Mouse (Mus musculus) thymus, postnatal 0 days (tissue): Measurements from ENCODE around the gene Tubg2. TPM values are rescaled to one million over a fixed set of nuclear protein-coding genes. Genes with fewer than 3 reads are reported as not detected.

Experiments used
- DNase-seq: peaks from one replicate; pipeline ENCODE4 v3.0.0-alpha.2; 2015; ENCODE audit warnings: low spot score
- polyA plus RNA-seq: library from polyadenylated mRNA; unstranded; fragments of >200 nt; fragmentation: Nextera tagmentation; extraction: Ambion mirVana; gene quantifications from 2 replicates; pipeline ENCODE4 v1.2.1, GENCODE M21; 2015

The Tubg2 gene
- polyA plus RNA-seq, 1 experiment from 2014 or later = 1.6 TPM

DNA sequence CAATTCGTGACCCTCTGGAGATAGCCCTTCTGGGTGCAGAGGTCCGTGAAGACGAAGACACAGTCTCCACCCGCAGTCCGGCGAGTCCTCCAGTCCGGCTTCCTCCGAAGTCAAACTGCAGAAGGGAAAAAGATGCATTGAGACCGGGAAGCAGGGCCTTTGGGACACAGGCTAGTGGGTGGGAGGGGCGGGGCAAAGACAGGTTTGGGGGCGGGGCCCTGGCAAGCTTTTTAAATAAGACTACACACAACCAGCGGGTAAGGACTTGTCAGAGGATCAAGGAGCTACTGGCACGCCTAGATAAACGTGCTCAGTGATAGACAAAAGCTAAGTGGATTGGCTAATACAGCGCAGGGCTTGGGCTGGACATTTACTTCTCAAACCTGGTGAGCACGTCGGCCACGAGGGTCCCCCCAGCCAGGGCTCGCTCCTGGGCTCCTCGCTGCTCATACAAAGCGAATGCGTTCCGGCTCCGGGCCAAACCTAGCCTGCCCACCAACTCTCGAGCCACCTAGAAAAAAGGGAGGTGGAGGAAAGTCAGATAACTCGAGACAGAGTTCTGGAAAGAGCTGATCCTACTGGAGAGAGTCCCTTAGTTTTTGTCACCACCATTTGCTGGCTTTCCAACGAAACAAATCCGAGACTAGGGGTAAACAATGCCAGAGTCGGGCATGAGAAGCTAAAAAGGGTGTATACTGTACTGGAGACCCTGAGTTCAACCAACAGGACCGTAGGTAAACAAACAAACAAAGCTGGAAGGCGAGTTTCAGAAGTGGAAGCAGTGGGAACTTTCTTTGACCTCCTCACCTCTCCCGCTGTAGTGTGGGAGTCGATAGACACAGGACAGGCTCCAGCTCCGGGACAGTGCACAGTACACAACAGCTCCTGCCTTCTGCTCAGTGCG is 9.2 kb downstream of the Tubg2 start:
- DNase-seq = no peak

- no peak for DNase-seq
These were observed 10.7 kb downstream of the Tubg2 start for GRCm38 (mm10) chr11:101166357-101166756.

DNA sequence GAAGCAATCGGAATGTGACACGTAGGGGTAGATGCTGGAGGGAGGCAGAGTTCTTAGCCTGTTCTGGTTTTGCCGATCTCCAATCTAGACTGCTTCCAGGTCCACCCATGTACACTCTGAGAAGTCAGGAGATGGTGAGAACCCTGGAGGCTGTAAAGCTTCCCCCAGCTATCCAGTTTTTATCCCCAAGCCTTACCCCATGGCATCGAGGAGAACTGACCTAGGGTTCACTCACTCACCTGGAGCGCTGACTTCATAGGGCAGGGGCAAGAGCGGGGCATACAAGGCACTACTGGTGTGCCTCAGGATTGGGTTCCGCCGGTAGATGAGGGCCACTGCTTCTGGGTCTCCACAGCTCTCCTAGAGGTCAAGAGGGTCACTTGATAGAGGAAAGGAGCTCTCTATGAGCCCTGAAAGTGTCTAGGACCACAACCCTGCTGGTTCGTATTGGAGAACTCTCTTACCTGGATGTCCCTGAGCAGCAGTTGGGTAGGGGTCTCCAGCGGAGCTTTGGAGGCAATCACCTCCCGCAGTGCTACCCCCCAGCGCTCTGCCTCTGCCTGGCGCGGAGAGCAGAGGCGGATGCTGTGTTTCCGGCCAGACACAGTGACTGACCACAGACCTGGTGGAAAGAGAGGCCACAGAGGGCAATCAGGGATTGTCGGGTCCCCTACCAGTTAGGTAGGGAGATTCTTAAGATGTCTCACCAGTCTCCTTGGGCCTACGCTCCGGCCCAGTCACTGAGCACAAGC is 11.7 kb downstream of the Tubg2 start:
- DNase-seq = no peak

DNA sequence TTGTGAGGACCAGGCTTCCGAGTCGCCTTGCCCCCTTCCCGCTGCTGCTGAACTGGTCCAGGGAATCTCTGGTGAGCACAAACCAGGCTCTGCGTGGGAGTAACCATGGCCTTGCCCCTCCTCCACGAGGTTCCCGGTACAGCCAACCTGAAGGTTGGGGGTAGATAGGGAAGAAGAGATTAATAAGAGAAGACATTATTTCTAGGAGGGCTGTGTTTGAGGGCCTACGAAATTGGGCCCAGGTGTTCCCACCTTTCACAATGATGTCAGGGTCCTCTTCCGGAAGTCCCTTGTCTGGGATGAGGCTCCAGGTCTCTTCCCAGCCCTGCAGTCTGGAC is 12.2 kb downstream of the Tubg2 start:
- DNase-seq = no peak

DNA sequence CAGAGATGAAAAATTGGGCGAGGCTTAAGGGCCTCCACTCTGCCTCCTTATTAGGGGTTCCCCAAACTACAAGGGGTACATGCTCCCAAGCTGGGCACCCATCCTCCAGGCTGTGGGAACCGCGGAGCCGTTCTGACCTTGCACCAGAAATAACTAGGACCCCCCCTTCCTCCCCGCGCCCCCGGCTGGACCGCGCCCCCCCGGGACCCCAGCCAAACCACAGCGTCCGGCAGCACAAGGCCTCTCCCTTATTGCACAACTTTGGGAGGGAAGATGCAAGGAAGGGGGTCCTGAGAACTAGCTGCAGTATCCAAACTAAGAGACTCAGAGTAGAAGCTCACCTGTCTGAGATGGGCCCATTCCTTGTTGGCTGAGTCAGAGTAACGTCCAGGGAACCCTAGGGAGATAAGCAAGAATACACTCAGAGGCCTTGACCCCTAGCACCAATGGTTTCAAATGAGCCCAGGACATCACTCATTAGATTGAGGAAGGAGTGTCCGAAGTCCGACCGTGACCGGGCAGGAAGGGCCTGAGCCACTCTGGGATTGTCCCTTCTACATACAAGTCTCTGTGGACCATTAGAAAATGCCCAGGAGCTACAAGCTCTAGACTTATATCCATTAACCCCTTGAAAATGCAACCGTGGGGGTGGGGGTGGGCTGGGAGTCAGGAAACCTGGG is 12.7 kb downstream of the Tubg2 start:
- no peak for DNase-seq

- DNase-seq = no peak
These were observed 13.8 kb downstream of the Tubg2 start for GRCm38 (mm10) chr11:101169301-101170107.

DNA sequence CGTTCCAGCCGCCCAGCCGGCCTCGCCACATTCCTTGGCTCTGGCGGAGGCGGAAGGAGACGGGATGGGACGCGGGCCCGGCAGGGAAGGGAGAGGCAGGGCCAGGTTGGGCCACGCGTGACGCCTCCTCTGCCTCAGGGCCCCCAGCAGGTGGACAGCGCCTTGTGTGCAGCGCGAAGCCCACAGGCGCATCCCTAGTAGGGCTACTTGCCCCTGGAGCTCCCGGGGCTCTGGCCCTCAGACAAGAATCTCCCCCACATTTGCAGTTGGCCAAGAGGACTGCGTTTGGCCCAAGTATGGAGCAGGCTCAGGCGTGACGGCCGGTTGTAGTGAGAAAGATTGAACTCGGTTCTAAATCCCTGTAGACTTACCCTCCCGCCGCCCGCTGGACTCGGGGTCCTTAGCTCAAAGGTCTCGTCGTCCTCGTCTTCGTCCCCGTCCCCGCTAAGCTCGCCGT is 14.7 kb downstream of the Tubg2 start, which contains the start of gene Cntnap1:
Cntnap1 (plus strand) TSS at position 170 of the 457 bp plus-strand sequence.
- DNase-seq = no peak

GRCm38 (mm10) chr11:101170811-101171610 is 15.3 kb downstream of the Tubg2 start, which contains the start of gene Plekhh3:
Gene Plekhh3, minus strand, starts transcription at chr11:101171351.
- DNase-seq = peak; percentile 85

DNA sequence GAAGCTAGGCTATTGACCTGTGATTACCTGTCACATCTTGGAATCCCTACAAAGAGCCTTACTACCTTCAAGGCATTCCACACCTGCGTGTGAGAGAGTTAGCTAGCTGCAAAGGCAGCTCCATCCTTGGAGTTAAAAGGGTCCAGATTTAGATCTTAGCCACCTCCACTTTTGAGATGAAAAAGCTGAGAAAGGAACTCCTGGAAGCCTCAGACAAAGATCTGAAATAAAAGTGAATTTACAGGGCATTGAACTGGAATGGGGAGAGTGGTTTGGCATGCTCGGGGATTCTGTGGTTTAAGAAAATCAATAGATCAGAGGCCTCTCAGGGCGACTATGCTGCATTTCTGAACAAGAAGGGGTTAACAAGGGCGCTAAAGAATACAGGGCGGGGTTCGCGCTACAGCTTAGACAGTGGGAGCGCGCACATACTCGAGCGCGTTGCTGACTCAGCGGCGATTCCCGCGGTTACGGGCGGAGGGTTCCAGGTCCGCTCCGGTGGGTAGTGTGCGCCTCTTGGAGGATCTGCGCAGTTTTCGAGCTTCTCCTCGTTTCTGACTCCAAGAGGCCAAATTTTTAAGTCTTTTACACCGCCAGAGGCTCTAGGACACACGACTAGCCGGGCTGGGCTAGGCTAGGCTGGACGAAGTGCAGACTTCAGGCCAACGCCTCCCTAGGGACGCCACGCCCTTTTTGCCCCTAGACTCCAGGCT is 16.2 kb downstream of the Tubg2 start:
- peak; percentile 43 for DNase-seq

DNA sequence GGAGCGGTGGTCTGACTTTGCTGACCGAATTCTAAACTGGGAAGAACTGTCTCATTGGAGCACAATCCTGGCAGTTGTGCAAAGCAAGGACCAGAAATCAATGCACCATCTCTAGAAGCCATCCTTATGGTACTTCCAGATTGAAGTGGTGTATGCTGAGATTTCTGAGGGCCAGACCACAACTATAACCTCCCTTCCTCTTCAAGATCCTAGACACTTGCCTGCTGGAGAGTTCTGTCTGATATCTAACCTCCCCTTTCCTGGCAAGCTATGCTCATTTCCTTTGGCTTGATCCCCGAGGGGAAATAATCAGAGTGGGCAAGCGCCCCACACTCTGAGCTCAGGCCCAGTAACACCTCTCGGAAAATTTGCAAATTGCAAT is 16.7 kb downstream of the Tubg2 start:
- no peak for DNase-seq

DNA sequence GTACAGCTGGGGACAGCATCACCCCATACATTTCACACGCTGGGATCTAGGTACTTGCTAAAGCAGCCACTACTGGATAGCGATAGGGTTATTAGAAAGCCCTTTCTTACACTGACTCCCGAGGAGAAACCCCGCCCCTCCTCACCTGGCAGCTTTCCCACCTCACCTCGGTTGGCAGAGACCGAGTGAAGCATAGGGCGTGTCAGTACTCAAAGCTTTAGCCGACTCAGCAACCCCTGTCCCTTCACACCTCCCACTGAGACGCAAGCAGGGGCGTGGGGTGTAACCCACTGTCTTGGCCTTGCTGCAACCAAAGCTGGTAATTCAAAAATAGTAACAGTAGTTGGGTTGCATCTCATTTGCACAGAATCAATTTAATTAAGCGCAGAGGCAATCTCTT is 17.4 kb downstream of the Tubg2 start:
- DNase-seq = no peak

DNA sequence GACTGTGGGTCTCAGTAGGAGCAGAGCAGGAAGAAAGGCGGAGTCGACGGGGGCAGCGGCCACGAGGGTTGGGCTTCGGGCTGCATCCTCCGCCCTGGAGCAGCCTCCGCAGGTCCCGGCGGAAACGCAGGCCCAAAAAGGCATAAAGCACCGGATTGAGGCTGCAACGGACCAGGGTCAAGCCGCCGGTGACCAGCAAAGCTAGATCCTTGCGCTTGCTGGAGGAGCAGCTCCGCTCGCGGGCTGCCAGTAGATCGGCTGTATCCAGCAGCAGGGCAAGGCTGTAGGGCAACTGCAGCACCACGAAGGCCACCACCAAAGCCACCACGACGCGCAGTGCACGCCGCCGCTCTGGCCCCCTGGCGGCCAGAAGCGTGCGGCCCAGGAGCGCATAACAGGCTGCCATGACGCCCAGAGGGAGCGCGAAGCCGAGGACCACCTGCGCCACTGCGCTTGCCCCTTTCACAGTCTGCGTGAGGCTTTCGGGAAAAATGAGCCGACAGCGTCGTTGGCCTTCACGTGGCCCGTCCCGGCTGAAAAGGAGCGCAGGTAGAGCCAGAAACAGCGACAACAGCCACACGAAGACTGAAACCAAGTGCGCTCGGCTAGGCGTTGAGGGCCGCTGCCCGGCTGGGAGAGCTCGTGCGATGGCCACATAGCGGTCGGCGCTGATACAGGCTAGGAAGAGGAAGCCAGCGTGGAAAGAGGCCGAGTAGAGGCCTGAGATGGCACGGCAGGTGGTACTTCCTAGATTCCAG is 18.1 kb downstream of the Tubg2 start:
- DNase-seq = peak; percentile 84

DNA sequence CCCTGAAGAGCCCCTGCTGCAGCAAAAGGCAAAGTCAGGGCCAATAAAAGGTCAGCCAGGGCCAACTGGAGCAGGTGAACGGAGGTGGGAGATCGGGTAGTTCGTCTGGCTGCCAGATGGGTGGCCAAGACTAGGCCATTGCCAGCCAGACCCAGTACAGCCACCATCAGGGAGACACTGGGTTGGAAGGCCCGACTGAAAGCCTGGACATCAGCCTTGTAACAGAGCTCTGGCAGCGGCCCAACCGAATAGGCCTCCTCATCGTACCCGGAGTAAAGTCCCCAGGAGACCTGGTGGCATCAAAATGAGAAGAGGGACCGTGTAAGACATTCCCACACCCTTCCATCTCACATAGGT is 18.7 kb downstream of the Tubg2 start:
- no peak for DNase-seq

DNA sequence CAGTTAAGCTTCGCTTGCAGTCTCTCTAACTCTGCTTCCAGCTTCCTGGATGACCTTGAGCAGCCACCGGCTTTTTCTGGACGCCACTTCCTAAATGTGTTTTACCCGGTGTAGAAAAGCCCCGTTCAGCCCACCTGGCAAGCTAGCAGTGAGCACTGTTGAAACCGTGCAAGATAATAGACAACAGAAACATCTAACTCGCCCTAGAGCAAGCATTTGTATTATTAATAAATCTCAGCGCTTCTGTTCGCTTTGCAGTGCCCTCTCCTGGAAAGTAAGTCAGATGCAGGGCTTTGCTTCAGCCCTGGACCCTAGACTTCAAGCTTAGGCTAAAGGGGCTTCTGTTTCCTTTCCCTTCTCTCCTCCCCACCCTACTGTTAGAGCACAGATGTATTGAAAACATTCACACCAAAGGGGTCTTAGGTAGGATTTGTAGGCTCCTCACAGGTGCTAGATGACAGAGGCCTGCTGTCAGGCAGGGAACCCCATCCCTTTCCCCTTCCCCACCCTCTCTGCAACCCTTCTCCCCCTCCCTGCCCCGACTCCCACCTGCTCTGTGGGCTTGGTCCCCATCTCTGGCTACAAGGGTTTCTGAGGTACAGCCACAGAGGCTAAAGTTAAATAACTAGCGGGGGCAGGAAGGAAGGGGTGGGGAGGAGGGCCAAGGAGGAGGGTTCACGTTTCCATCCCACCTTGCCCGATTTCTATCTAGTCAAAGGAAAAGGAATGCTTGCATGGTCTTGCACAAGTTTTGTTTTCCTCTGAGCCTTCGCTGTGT is 19.3 kb downstream of the Tubg2 start, which contains the start of gene Ccr10:
Ccr10 (minus strand) TSS at position 593 of the 778 bp plus-strand sequence.
- DNase-seq = no peak

DNA sequence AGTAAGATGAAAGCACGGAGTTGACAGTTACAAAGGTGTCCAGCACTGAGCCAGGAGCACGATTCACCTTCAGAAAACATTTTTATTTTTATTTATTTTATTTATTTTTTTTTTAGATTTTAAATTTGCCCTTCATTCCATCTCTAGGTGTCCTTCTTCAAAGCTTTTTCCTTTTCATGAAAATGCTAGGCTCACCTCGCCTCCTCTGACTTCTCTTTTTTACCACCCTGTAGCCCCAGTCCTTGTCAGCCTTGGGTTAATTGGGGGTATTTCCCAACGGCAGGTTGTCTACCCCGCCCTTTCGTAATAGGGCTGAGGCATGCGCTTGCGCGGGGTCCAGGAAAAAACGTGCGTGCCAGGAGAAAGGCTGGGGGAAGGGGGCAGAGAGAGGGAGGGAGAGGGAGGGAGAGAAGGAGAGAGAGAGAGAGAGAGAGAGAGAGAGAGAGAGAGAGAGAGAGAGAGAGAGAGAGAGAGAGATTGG is 20.0 kb downstream of the Tubg2 start:
- DNase-seq = no peak

DNA sequence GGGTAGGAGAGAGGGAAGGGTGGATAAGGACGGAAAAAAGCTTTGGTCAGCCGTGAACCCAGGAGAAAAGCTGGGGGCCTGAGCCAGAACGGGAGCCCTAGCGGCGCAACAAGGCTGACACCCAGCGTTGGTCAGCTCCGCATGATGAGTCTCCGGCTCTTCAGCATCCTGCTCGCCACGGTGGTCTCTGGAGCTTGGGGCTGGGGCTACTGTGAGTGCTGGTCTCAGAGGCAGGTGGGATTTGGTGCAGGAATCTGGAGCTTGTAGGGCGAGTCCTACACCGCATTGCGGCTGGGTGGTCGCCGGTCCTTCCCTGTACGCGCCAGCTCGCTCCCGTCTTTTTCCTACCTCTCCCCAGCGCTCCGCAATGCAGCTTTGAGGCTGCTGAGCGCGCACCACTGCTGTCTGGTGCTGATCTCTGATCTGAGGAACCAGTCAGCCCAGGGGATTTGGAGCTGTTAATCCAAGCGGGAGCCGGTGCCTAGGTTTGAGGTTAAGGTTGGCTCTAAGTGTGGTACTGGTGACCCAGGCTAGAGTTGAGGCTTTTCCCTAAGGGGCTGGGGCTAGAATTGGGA is 20.5 kb downstream of the Tubg2 start:
- DNase-seq = no peak
